Mouse (Mus musculus): Measurements from ENCODE around the gene Serpinb6a. TPM values are rescaled to one million over a fixed set of nuclear protein-coding genes. Genes with fewer than 3 reads are reported as not detected.

The Serpinb6a gene
- 27.7 and 36.6 TPM in 2 replicates for polyA plus RNA-seq (2016; fragmentation: Nextera tagmentation; extraction: Ambion mirVana)

GRCm38 (mm10) chr13:34002058-34003006, at the start of gene Serpinb6a, which contains the start of gene Ripk1:
Serpinb6a (minus strand) TSS chr13:34002794.
Ripk1 (plus strand) TSS chr13:34002363.
- Histone ChIP-seq H3K4me3 (replicated peaks) (peak within 1 kb of the TSS; percentile 91), H3K36me3 (replicated peaks) (no peaks in the 10 kb centered on the region), H3K9me3 (no peaks in the 10 kb centered on the region), H3K27ac (peak within 1 kb of the TSS; percentile 80), H3K27me3 (no peaks in the 10 kb centered on the region), H3K4me2 (peak within 1 kb of the TSS; percentile 61), H3K4me1 (peaks cover 14% of the 10 kb centered on the region), H3K9ac (peak within 1 kb of the TSS; percentile 82)
- ATAC-seq (ENCODE audit: low FRiP score): peak; percentile 94
- WGBS: under 1% methylated on average over 91 of the region's 92 CpGs

DNA sequence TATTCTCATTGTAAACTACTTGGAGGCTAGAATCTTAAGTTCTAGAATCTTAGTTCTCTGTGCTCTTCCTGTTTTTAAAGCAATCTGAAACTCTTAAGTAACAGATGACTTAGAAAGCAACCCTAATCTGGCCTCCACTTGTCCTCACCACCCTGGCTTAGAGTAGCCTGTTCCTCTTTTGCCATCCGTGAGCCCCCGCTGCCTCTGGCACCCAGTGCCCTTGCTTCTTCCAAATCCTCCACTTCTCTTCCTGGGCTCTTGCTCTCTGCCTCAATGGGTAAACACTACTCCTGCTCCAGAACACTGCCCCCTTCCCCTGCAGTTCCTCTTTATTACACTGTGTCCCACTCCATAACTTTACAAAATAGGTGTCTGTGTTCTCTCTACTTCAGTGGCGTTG, 49.1 kb upstream of the Serpinb6a start:
- H3K4me1 ChIP-seq: no peaks in the 10 kb centered on the region; the same call in 1 of the 2 replicates
- no peaks in the 10 kb centered on the region for H3K9me3 ChIP-seq
- peaks cover 30% of the 10 kb centered on the region for H3K36me3 ChIP-seq (replicated peaks)
- 95% methylated on average over 3 of the region's 3 CpGs for WGBS
- no peak overlapping the region for H3K4me3 ChIP-seq (replicated peaks)
- no peak for ATAC-seq (ENCODE audit: low FRiP score)
- no peak overlapping the region for H3K4me2 ChIP-seq
- H3K9ac ChIP-seq: no peak overlapping the region
- no peak overlapping the region for H3K27ac ChIP-seq
- no peaks in the 10 kb centered on the region for H3K27me3 ChIP-seq

DNA sequence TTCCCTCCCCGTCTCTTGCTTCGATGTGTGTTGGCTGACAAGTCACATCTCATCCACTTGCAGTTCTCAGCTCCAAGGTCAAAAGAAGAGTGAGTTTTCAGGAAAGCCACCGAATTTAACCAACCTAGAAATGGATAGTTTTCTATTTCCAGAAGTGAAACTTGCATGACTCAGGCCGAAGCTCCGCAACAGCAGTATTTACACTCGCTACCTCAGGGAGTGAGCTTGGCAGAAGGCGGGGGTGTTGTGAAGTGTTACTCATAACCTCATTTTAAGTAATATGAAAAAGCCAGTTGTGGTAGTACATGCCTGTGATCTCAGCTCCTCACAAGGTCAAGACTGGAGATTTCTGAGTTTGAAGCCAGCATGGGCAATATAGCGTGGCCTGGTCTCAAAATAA, 47.9 kb upstream of the Serpinb6a start:
- ATAC-seq (ENCODE audit: low FRiP score): no peak
- H3K4me2 ChIP-seq: no peak overlapping the region
- no peak overlapping the region for H3K9ac ChIP-seq
- no peaks in the 10 kb centered on the region for H3K9me3 ChIP-seq
- H3K36me3 ChIP-seq (replicated peaks): peaks cover 23% of the 10 kb centered on the region
- 93% methylated on average over 8 of the region's 8 CpGs for WGBS
- no peaks in the 10 kb centered on the region for H3K27me3 ChIP-seq
- no peak overlapping the region for H3K4me3 ChIP-seq (replicated peaks)
- H3K27ac ChIP-seq: no peak overlapping the region
- no peaks in the 10 kb centered on the region; the same call in 1 of the 2 replicates for H3K4me1 ChIP-seq

- no peak for ATAC-seq (ENCODE audit: low FRiP score)
- 83% methylated on average over 3 of the region's 3 CpGs for WGBS
- no peaks in the 10 kb centered on the region for H3K9me3 ChIP-seq
Measured at GRCm38 (mm10) chr13:34047526-34047925, 44.9 kb upstream of the Serpinb6a start.

GRCm38 (mm10) chr13:34046421-34047012, 43.9 kb upstream of the Serpinb6a start:
- Histone ChIP-seq H3K27ac (no peak overlapping the region), H3K4me3 (replicated peaks) (no peak overlapping the region)
- WGBS: 43% methylated on average over 11 of the region's 11 CpGs

More at GRCm38 (mm10) chr13:34047526-34047925, 44.9 kb upstream of the Serpinb6a start:
- Histone ChIP-seq H3K27me3 (no peaks in the 10 kb centered on the region), H3K4me3 (replicated peaks) (no peak overlapping the region), H3K4me2 (no peak overlapping the region), H3K36me3 (replicated peaks) (peaks cover 9% of the 10 kb centered on the region; the same call in 1 of the 2 replicates), H3K9ac (no peak overlapping the region), H3K27ac (no peak overlapping the region), H3K4me1 (no peaks in the 10 kb centered on the region; the same call in 1 of the 2 replicates)

DNA sequence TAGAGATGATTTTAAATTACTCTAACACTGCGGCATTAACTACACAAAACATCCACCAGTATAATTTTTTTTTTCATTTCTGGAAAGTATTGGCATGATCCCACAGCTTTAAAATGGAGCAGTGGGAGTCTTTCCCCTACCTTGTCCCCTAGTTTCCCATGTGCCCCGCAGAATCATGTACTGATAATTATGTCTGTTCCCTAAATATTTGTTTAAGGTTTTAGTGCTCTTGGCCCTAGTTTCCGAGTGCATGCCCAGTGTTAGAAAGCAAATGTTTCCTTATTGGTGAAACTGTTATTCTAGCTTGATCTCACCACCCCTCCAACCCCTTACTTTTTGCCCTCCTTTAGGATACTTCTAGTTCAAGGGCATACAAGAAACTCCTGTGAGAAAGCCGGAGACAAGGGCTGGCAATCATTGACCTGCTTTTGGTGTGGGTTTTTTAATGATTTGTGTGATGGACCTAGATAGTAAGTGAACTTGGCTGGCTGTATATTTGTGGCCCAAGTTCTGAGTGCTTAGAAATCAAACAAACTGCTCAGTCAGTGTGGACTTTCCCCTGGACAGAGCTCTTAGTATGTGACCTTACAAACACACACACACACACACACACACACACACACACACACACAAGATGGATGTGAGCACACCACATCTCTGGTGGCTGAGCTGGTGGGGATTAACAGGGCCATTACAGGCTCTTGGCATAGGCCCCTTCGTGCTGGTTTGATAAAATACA, 43.1 kb upstream of the Serpinb6a start:
- Histone ChIP-seq H3K4me3 (replicated peaks) (no peak overlapping the region), H3K36me3 (replicated peaks) (peaks cover 9% of the 10 kb centered on the region; the same call in 1 of the 2 replicates), H3K27ac (no peak overlapping the region), H3K9me3 (no peaks in the 10 kb centered on the region), H3K4me1 (no peaks in the 10 kb centered on the region; the same call in 1 of the 2 replicates), H3K9ac (no peak overlapping the region), H3K4me2 (no peak overlapping the region), H3K27me3 (no peaks in the 10 kb centered on the region)
- WGBS: 72% methylated on average over 5 of the region's 5 CpGs
- ATAC-seq (ENCODE audit: low FRiP score): peak; percentile 15; the same call in 1 of the 2 replicates

More at GRCm38 (mm10) chr13:34046421-34047012, 43.9 kb upstream of the Serpinb6a start:
- no peaks in the 10 kb centered on the region; the same call in 1 of the 2 replicates for H3K4me1 ChIP-seq
- H3K27me3 ChIP-seq: no peaks in the 10 kb centered on the region
- no peak overlapping the region for H3K9ac ChIP-seq
- no peak overlapping the region for H3K4me2 ChIP-seq
- peak; percentile 94 for ATAC-seq (ENCODE audit: low FRiP score)
- no peaks in the 10 kb centered on the region for H3K9me3 ChIP-seq
- peaks cover 9% of the 10 kb centered on the region; the same call in 1 of the 2 replicates for H3K36me3 ChIP-seq (replicated peaks)

DNA sequence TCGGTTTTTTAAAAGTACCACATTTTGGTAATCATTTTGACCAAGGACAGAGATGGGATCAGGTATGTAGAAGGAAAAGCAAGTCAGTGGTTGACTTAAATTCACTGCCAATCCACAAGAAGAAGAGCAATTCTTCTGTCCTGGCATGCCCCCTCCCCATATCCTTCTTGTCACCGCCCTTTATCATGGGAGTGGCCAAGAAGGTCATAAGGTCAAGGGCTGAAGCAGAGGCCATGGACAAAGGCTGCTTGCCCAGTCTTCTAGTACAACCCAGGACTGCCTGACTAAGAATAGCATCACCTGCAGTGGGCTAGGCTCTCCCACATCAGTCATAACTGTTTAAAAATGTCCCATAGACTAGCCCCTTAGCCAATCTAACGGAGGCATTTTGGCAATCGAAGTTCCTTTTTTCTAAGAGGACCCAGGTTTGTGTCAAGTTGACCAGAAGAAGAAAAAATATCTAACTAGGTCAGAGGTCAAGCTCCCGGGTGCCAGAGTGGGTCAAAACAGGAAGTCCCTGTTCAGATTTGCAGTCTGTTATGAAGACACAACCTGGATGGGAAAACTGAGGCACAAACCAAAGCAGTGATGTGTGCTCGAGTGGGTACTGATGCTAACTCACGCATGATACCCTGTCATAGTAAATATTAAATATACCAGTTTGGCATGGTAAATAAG, 41.3 kb upstream of the Serpinb6a start:
- no peak overlapping the region for H3K4me3 ChIP-seq (replicated peaks)
- WGBS: 83% methylated on average over 7 of the region's 7 CpGs
- no peaks in the 10 kb centered on the region for H3K27me3 ChIP-seq
- no peak overlapping the region for H3K27ac ChIP-seq
- no peak overlapping the region for H3K9ac ChIP-seq
- H3K4me2 ChIP-seq: no peak overlapping the region
- no peak for ATAC-seq (ENCODE audit: low FRiP score)
- H3K4me1 ChIP-seq: peaks cover 3% of the 10 kb centered on the region
- no peaks in the 10 kb centered on the region for H3K9me3 ChIP-seq
- H3K36me3 ChIP-seq (replicated peaks): peaks cover 5% of the 10 kb centered on the region; the same call in 1 of the 2 replicates

DNA sequence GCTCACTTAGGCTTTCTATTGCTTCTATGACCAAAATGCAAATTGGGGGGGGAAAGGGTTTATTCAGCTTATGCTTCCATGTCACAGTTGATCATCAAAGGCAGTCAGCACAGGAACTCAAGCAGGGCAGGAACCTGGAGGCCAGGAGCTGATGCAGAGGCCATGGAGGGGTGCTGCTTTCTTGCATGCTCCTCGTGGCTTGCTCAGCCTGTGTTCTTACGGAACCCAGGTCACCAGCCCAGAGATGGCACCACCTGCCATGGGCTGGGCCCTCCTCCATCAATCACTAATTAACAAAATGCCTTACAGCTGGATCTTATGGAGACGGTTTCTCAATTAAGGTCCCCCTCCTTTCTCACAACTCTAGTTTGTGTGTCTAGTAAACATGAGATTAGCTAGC, 37.5 kb upstream of the Serpinb6a start:
- no peaks in the 10 kb centered on the region for H3K36me3 ChIP-seq (replicated peaks)
- H3K9ac ChIP-seq: no peak overlapping the region
- no peak overlapping the region for H3K4me3 ChIP-seq (replicated peaks)
- no peaks in the 10 kb centered on the region for H3K27me3 ChIP-seq
- H3K4me2 ChIP-seq: no peak overlapping the region
- no peaks in the 10 kb centered on the region for H3K9me3 ChIP-seq
- peaks cover 19% of the 10 kb centered on the region for H3K4me1 ChIP-seq
- H3K27ac ChIP-seq: no peak overlapping the region
- 88% methylated on average over 3 of the region's 3 CpGs for WGBS
- no peak for ATAC-seq (ENCODE audit: low FRiP score)

DNA sequence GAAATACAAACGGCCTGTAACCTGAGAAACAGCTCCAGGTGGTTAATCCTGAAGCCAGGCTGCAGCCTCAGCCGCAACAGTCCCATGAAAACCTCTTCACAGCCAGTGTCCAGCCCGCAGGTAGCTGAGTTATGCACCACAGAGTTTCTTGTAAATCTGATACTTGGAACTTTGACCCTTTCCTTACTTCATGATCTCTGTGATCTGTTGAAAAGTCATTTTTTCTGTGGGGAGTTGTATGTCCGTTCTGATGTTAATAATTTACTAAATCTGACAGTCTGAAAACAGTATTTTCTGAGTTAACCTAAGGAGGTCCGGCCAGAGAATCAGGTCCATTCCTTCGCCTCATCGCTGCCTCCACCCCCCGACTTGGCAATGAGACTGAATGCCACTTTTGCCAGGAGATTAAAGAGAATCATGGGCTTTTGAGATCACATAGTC, 36.3 kb upstream of the Serpinb6a start:
- Histone ChIP-seq H3K36me3 (replicated peaks) (peaks cover 3% of the 10 kb centered on the region; the same call in 1 of the 2 replicates), H3K27me3 (no peaks in the 10 kb centered on the region), H3K4me3 (replicated peaks) (peak overlapping the region; percentile 13; the same call in 1 of the 2 replicates), H3K9me3 (no peaks in the 10 kb centered on the region), H3K27ac (no peak overlapping the region), H3K4me1 (peaks cover 19% of the 10 kb centered on the region), H3K9ac (peak overlapping the region; percentile 36; the same call in 1 of the 2 replicates), H3K4me2 (peak overlapping the region; percentile 80)
- no peak for ATAC-seq (ENCODE audit: low FRiP score)
- WGBS: 28% methylated on average over 8 of the region's 8 CpGs

DNA sequence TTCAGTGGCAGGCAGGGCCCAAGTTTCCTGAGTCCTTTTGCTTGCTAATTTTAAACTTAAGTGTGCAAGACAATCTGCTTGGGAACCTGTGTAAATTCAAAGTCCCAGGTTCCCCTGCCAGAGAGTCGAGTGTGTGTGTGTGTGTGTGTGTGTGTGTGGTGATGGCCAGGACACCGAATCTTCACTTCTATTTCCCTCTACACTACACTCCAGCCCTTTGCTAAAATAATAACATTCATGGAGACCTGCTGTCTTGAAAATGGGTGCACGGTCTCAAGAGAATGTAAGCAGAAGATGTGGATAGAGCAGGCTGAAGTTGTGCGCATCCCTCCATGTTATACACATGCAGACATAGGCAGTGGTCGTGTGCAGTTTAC, 35.5 kb upstream of the Serpinb6a start:
- ATAC-seq (ENCODE audit: low FRiP score): peak; percentile 2; the same call in 1 of the 2 replicates
- Histone ChIP-seq H3K9ac (peak overlapping the region; percentile 80), H3K27ac (peak overlapping the region; percentile 84), H3K4me1 (peaks cover 19% of the 10 kb centered on the region), H3K36me3 (replicated peaks) (peaks cover 11% of the 10 kb centered on the region; the same call in 1 of the 2 replicates), H3K4me3 (replicated peaks) (peak overlapping the region; percentile 63), H3K27me3 (no peaks in the 10 kb centered on the region), H3K4me2 (peak overlapping the region; percentile 80), H3K9me3 (no peaks in the 10 kb centered on the region)
- 41% methylated on average over 5 of the region's 5 CpGs for WGBS

Data from forebrain, embryonic 12.5 days (tissue).